Mouse (Mus musculus) gastrocnemius, adult 2 months (tissue): ENCODE data around the gene Polr2b. TPM values are rescaled to one million over a fixed set of nuclear protein-coding genes. Genes with fewer than 3 reads are reported as not detected.

Experiments used
- DNase-seq: peaks from one replicate; pipeline ENCODE4 v3.0.0; 2022
- H3K27ac ChIP-seq: fragments of 200-600 bp; 2 replicates; pipeline ENCODE4 v1.8.1; 2022; ENCODE audit warnings: mild to moderate bottlenecking
- H3K4me3 ChIP-seq: fragments of 200-600 bp; 2 replicates; pipeline ENCODE4 v1.8.1; 2022; ENCODE audit warnings: mild to moderate bottlenecking, moderate library complexity
- CTCF ChIP-seq: fragments of 200-600 bp; IDR thresholded peaks from 2 replicates; pipeline ENCODE4 v1.8.1; 2022; ENCODE audit warnings: antibody characterized with exemption, mild to moderate bottlenecking, moderate library complexity
- intact Hi-C: fragments of 180-260 bp; cut with DNase I; formaldehyde crosslinking; loops from one replicate; pipeline ENCODE4 v1.15.1; 2025
- microRNA-seq: library from miRNA; unstranded; fragments of <30 nt; microRNA quantifications from one replicate; pipeline ENCODE4 v1.2.0, GENCODE M21; 2021
- total RNA-seq, 2 experiments: library from RNA; stranded (reverse); gene quantifications; 2 replicates each; pipeline ENCODE4 v1.2.3; 2021

Gene Polr2b
- total RNA-seq, 2 experiments from 2014 or later = 26.3 to 30.2 TPM

DNA sequence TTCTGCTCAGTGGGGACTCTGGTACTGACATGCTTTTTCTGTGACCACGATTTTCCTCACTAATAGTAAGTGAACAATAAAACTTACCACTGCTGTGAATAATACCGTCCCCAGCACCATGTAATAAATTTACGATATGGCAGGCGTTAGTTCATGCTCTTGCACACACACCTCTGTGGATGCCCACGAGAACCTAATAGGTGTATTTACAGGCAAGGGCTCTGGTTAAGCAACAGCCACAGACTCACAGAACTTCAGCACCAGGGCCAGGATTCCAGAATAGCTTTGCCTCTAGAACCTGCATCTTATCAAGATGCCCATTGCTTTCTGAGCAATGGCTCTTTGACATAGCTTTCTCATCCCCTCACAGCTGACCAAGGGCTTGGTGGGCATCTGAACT lies 75.3 kb downstream of the Polr2b start:
- TF ChIP-seq CTCF = no peak
- Histone ChIP-seq H3K27ac (peak overlapping the region; percentile 69), H3K4me3 (no peak overlapping the region)
- intact Hi-C loops = no loop called here
- no peak for DNase-seq

DNA sequence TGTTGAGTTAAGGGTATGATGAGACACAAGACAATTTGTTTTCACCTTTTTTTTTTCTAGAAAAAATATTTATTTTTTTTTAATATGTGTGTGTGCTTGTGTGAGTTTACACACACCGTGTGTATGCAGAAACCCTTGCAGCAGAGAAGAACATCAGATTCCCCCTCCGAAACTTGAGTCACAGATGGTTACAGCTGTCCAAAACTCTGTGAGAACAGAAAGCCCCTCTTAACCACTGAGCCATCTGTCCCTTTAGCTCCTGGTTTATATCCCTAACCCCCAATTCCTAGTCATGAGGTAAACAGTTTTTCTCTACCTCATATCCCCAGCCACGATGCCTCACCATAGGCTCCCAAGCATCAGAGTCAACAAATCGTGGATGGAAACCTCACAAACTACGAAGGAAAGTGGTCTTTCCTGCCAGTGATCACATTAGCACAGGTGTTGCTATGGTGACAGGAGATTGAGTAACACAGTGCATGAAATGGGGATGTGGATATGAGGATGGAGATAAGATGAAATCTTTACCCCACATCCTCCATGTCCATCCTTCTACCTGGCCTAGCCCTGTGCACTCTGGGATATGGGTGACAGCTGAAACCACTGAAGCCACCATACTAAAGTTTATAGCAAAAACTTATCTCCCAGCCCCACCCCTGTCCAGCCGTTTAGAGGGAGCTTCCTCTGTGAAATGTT lies 76.1 kb downstream of the Polr2b start:
- TF ChIP-seq CTCF = no peak
- H3K4me3 ChIP-seq = no peak overlapping the region
- H3K27ac ChIP-seq = peak overlapping the region; percentile 69
- no peak for DNase-seq
- intact Hi-C loops = no loop called here

DNA sequence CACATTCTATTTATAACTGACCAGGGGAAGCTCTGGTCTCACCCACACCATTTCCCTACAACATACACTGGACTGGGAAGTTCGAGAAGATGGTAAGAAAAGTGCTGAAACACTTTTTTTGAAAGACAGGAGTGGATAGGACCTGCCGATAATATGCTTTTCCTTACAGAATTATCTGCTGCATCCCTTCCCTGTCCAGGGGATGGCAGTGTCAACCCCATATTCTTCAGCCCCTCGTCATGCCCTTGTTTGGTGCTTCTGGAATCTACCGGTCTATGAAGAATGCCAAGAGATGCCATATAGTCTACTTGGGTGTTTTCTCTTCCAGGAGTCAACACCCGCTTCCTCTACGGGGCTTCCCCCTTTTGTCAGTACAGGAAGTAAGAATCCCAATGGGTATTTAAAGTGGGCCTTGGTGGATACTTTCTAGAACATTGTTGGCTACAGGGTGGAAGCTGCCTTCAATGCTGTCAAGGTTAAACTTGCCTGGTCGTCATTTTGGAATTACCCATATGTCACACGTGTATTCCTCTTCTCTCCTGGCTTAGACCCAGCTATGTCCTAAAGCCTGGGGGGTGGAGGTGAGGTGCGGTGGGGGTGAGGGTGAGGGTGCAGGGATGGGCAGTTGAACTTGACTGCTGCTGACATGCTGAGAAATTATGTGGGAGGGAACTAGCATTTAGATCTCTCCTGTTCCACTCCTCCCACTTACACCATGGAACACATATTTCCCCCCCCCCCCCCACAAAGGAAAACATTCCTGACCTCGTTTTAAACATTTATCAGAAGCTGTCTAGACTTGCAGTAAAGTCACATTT lies 76.9 kb downstream of the Polr2b start:
- Histone ChIP-seq H3K4me3 (no peak overlapping the region), H3K27ac (peak overlapping the region; percentile 69)
- intact Hi-C loops = no loop called here
- peak; percentile 19; the same call in 1 of the 2 replicates for TF ChIP-seq CTCF
- DNase-seq = no peak

DNA sequence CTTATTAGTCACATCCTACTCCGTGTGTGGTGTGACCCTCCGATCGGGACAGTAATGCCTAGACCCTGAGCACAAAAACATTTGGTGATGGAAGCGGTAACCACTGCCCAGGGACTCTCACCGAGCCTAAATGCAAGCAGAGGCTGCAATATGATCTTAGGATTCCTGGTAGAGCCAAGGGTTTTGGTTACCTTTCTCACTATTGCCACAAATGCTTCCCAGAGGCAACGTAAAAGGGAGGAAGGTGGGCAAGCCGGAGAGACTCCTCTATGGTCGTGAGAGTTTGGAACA lies 77.4 kb downstream of the Polr2b start:
- peak overlapping the region; percentile 69 for H3K27ac ChIP-seq
- no peak for DNase-seq

DNA sequence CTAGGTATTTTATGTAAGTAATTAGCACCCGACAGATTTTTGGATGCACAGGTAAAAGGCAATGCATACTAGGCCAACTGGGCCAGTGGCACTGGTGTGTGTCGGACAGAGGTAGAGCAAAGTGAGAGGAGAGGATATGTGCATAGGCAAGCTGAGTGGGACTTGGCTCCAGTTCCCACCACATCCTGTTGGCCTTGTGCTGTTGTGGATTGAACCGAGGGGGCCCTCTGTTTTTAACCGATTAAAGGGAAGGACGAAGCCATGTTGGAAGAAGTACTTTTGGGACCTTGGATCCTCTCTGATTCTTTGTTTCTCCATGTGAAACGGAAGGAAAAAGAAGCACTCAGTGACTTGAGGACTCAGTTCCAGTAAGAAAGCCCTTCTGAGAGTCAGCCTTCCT lies 78.4 kb downstream of the Polr2b start:
- intact Hi-C loops = no loop called here
- no peak for DNase-seq
- TF ChIP-seq CTCF = no peak
- H3K4me3 ChIP-seq = no peak overlapping the region
- H3K27ac ChIP-seq = peak overlapping the region; percentile 69

More for the DNA sequence above, 77.4 kb downstream of the Polr2b start:
- TF ChIP-seq CTCF = no peak
- intact Hi-C loops = no loop called here
- no peak overlapping the region for H3K4me3 ChIP-seq

DNA sequence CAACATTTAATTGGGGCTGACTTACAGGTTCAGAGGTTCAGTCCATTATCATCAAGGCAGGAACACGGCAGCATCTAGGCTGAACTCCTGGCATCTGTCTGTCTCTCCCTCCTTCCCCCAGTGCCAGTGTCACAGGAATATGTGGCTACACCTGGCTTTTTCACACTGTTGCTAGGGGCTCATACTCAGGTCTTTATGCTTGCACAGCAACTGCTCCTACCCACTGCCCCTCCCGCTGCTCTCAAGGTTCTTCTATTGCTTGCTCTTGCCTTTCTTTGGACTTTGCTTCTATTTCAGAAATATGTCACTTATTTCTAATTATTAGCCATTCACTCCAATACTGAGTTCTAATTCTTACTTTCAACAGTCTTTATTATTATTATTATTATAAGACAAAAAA lies 80.3 kb downstream of the Polr2b start:
- H3K27ac ChIP-seq = no peak overlapping the region
- intact Hi-C loops = no loop called here
- no peak overlapping the region for H3K4me3 ChIP-seq
- TF ChIP-seq CTCF = no peak
- DNase-seq = no peak

DNA sequence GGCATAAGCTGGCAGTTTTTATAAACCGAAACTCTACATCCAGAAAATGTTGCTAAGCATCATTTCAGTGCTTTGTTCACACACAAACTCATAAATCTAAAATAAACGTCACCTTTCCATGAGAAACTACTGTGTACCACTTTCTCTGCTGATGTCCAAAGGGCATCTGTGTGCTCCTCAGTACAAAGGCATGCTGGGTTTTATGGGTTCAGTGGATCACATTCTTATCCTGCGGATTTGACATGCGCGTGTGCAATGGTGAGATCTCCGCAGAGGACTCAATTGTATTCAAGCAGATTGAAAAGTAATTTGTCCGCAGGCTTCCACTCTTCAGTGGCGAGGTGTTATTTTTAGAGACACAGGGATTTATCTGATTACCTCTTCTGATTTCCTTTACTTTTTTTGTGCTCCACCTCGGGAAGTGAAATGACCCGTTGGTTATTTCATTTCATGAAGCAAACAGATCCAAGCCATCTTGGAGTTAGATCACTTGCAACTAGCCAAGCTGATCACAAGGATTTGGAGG lies 83.2 kb downstream of the Polr2b start:
- Histone ChIP-seq H3K4me3 (no peak overlapping the region; the same call in 1 of the 2 replicates), H3K27ac (peak overlapping the region; percentile 61)
- DNase-seq = no peak
- intact Hi-C loops = no loop called here
- TF ChIP-seq CTCF = no peak

DNA sequence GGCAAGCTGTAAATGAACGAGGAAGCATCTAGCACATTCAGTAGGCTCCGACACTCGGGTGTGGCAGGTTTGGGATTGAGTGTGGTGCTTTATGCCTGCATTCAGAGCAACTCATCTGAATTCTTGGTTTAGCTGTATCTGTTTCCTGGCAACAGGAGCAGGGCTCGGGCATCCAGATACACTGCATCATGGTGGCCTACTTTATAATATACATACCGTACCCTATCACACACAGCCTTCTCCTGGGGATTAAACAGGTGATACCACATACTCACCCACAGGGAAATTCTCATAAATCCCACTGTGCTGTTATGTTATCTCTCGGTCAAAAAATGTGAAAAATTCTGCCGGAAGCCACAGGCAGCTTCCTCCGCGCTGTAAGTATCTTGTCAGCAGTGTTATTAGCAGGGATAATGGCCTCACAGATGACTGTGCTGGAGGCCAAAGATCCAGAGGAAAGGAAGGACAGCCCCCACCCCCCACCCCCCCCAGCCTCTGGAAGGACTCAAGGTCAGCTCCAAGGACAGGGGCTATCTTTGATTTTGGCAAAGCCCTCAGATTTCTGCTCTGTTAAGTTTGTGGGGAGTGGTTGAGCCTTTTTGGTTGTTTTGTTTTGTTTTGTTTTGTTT lies 84.2 kb downstream of the Polr2b start:
- intact Hi-C loops = no loop called here
- Histone ChIP-seq H3K4me3 (no peak overlapping the region), H3K27ac (peak overlapping the region; percentile 60)
- TF ChIP-seq CTCF = no peak
- DNase-seq = no peak

DNA sequence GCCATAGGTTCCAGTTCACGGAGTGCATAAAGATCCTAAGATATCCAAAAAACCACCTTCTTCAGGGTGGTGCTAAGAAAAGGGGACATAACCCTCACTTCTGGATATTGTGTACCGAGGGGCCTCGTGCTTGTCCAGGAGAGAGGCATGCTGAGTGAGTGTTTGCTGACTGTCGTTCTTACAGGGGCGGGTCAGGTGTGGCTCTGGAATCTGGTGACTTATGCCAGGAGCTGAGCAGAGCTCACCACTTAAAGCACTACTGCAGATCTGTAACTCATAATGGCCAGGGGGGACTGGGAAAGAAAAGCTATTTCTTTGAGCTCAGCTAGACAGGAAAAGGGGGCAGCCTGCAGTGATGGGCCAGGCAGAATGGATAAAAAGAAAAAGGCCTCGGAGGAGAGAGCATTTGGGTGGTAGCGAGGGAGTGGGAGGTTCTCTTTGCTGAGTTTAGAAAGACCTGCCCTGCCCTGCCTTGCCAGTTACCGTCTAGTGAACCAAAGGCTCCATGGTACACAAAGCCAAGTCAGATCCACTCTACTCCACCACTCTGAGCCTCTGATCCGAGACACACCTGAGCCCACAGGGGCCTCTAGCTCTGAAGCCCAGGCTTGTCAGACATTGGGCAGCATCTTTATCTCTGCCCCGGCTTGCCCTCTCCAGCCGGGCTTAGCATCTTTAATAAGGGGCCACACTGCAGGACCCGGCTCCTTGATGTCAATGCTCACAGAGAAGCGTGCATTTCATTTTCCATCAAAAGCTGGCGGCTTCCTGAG lies 88.5 kb downstream of the Polr2b start:
- H3K4me3 ChIP-seq = peak overlapping the region; percentile 1; the same call in 1 of the 2 replicates
- peak overlapping the region; percentile 74 for H3K27ac ChIP-seq
- no peak for TF ChIP-seq CTCF
- no peak for DNase-seq
- intact Hi-C loops = no loop called here

Small RNAs within 50 kb of the gene (microRNA-seq; reads per million reads assigned to microRNA genes)
- gene Mir5098 = not detected

Other genes starting within 250 kb of the Polr2b start
- 1 to 10 TPM; 2.2 to 5.4 TPM for gene Hopx, start 195.0 kb upstream of the Polr2b start, total RNA-seq
- not detected for gene Spink2, start 98.7 kb upstream of the Polr2b start, total RNA-seq
- 1 to 10 TPM; 7.8 to 9.2 TPM for gene Rest, start 44.7 kb upstream of the Polr2b start, total RNA-seq
- gene Noa1, start 63 bp upstream of the Polr2b start, total RNA-seq = 10 to 100 TPM; 12.8 to 20.4 TPM
- gene Igfbp7, start 97.9 kb downstream of the Polr2b start, total RNA-seq = 10 to 100 TPM; 63.6 to 92.5 TPM